Mouse (Mus musculus) ES-E14 (cell line): ENCODE data around the gene Tor3a.

ENCODE experiments used
- CHD2 ChIP-seq: IDR thresholded peaks from 2 replicates; pipeline ENCODE4 v1.6.1; 2014; ENCODE audit warnings: mild to moderate bottlenecking, low read depth, low read length, inconsistent platforms
- HCFC1 ChIP-seq: IDR thresholded peaks from 2 replicates; pipeline ENCODE4 v1.6.1; 2012; ENCODE audit warnings: low read length, inconsistent platforms, borderline replicate concordance; ENCODE audit not compliant: insufficient read depth
- MAFK ChIP-seq: IDR thresholded peaks from 2 replicates; pipeline ENCODE4 v1.6.1; 2014; ENCODE audit warnings: mild to moderate bottlenecking, low read depth, low read length, inconsistent platforms; ENCODE audit not compliant: insufficient read depth

DNA sequence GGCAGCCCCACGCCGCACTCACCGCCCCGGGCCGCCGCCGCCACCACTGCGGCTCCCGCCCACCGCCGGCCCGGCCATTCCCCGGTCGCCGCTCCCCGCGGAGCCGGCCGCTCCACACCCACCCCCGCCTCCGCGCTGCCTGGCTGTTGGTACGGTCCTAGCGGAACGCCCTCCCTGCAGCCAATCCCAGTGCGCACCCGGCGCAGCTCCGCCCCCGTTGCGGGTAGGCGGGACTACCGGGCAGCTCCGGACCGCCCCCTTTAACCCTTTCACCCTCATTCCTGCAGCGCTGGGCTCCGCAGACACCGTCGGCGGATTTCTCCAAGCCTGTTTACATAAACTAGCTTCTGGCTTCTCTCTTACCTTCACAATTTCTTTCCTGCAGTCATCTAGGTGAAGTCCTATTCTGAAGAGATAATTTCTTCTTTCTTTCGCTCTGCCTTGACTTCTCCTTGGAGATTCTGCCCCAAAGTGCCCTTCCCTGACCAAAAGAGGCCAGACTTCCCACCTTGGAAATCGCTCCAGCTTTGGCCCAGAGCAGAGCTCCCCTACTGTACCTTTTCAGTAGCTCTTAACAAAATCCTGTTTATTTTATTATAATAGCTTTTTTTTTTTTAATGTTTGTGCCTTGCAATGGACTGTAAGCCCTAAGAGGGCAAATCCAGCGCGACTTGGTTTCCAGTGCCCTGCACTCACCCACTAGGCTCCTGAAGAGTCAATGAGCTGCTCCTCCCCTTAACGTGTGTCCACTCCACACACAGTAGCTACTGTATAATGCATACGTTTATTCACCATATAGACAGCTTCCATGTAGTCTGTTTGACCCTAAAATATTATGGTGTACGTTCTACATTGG, 45.0 kb upstream of the Tor3a start, which contains the start of gene Fam20b:
- TF ChIP-seq HCFC1, result peak; percentile 54; the same call in 1 of the 2 replicates
- no peak for TF ChIP-seq MAFK
- no peak for TF ChIP-seq CHD2
